Mouse (Mus musculus) brown adipose tissue, adult 24 weeks (tissue): Measurements from ENCODE around the gene Enox1. TPM values are rescaled to one million over a fixed set of nuclear protein-coding genes. Genes with fewer than 3 reads are reported as not detected.

Experiments used
- H3K27ac ChIP-seq: fragments of 200-500 bp; replicated peaks from 2 replicates; pipeline ENCODE4 v1.5.1; 2012; ENCODE audit warnings: low read depth, mild to moderate bottlenecking, low read length
- H3K4me1 ChIP-seq: fragments of 200-500 bp; 2 replicates; pipeline ENCODE4 v1.6.1; 2012; ENCODE audit warnings: low read length, mixed read lengths; ENCODE audit not compliant: control insufficient read depth, insufficient read depth, insufficient read length
- H3K4me3 ChIP-seq: fragments of 200-500 bp; 2 replicates; pipeline ENCODE4 v1.5.1; 2012; ENCODE audit warnings: low read depth, mild to moderate bottlenecking, low read length, moderate library complexity; ENCODE audit not compliant: insufficient read depth
- polyA plus RNA-seq: library from polyadenylated mRNA; stranded (reverse); fragments of >200 nt; gene quantifications from 2 replicates; pipeline ENCODE4 v1.2.4, GENCODE M21; 2012; ENCODE audit not compliant: missing spikeins, insufficient read depth, insufficient read length

The Enox1 gene
- polyA plus RNA-seq, 1 experiment: 0.71 TPM

DNA sequence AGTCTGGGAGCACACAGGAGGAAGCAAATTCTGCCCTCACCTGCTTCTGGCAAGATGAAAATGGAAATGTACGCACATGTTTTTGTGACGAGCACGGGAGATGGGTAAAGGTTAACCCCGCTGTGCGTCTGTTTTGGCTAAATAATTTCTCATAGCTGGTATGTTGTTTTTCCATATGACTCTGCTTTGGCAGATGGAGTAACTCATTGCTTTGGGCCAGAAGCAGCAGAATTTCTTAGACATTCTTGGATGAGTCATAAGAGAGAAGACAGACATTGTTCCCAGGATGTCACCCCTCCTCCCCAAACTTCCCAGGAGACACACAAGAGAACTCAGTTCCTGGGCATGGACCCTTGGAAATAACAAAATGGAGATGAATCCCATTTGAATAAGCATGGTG lies 91.9 kb downstream of the Enox1 start:
- Histone ChIP-seq H3K4me3 (no peak overlapping the region), H3K4me1 (peaks cover 3% of the 10 kb centered on the region; the same call in 1 of the 2 replicates), H3K27ac (0 out of 2 replicates have a peak overlapping the region, but pooled peaks have one; percentile 10)

DNA sequence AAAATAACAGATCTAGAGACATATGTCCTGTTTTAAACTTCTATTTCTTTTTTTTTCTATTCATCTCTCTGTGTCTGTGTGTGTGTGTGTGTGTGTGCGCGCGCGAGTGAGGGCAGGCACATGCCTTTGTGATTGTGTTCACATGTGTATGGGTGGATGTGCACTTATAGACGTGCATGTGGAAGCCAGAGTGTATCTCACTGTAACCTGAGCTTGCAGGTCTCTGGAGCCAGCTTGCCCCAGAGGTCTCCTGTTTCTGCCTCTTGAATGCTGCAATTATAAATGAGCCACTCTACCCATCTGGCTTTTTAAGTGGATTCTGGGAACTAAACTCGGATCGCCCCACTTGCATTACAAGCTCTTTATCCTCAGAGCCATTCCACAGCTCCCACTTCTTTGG lies 92.4 kb downstream of the Enox1 start:
- 0 out of 2 replicates have a peak overlapping the region, but pooled peaks have one; percentile 10 for H3K27ac ChIP-seq
- H3K4me1 ChIP-seq: peaks cover 3% of the 10 kb centered on the region; the same call in 1 of the 2 replicates
- no peak overlapping the region for H3K4me3 ChIP-seq

DNA sequence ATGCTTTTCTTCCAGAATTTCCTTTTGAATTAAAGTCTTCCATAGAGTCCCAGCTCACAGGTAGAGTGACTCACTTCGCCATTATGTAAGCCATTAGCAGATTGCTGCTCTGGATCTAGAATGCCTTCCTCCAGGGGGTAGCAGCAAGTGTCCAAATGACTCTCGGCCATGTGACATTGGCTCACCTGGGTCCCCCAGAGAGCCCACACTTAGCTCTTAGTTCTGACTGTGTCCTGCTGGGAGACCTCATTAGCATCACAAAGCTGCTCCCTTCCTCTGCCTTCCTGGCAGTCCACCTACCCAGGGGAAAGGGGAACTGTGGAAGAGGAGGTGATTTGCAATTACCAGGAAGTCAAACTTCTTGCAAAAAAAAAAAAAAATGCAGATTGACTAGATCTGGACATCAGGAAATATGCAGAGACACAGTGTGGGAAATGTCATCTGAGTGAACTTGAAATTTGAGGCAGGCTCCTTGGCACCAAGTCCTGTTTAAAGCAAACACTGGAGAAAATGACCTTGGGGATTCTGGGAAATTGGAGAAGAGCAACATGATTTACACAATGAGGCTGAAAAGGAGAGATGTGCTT lies 94.2 kb downstream of the Enox1 start:
- Histone ChIP-seq H3K27ac (0 out of 2 replicates have a peak overlapping the region, but pooled peaks have one; percentile 11), H3K4me3 (no peak overlapping the region), H3K4me1 (peaks cover 3% of the 10 kb centered on the region; the same call in 1 of the 2 replicates)

DNA sequence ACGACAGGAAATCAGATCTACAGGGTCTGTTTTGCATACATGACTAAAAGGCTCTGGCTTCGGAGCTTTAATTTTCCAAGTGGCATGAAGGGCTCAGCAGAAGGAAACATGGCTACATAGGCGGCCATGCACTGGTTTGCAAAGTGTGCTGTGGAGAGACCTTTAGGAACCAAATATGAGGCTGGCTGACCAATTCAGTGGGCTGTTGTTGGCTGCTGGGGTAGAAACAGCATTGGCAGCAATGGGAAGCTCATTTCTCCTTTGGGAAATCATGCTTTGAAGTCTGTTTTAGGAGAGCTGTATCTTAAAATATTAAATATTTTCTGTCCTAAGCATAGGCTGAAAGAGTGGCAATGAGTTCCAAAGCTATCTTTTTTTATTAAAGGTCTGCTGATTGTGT lies 98.6 kb downstream of the Enox1 start:
- H3K4me1 ChIP-seq: peaks cover 9% of the 10 kb centered on the region
- no peak overlapping the region for H3K4me3 ChIP-seq
- no peak overlapping the region for H3K27ac ChIP-seq

DNA sequence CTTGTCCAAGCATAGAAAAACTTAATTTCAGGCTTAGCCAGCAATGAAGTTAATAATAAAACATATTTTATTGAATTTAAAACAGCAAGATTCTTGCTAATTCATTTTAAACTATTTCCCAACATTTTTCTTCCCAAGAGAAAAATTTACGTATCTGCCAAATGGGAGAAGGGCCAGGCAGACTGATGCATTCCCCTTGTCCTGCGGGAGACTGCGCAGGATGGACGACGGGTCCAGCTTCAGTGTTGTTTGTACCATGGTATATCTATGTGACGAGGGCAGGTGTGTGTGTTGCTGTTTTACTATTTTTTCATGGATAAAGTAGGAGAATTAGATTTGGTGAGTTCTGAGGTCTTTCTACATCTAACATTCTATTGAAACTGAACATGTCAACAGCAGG lies 99.1 kb downstream of the Enox1 start:
- H3K4me3 ChIP-seq: no peak overlapping the region
- peaks cover 7% of the 10 kb centered on the region for H3K4me1 ChIP-seq
- no peak overlapping the region; the same call in 1 of the 2 replicates for H3K27ac ChIP-seq

DNA sequence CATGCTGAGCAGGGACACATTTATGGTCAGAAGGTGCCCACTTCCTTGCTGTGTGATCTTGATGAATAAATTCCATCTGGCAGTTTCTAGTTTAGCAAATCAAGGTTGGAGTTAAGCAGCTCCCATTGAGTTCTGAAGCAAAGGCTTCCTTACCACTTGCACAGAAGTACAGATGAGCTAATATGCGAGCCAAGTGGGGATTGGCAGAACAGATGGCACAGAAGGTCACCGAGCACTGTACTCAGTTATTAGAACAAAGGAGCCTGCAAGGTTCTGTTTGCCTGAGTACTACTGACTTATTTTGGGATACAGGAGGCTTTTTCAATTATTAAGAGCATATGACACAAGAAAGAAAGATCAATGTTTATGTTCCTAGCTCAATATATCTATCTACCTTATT lies 100.4 kb downstream of the Enox1 start:
- Histone ChIP-seq H3K4me1 (peaks cover 6% of the 10 kb centered on the region), H3K4me3 (no peak overlapping the region), H3K27ac (no peak overlapping the region)

DNA sequence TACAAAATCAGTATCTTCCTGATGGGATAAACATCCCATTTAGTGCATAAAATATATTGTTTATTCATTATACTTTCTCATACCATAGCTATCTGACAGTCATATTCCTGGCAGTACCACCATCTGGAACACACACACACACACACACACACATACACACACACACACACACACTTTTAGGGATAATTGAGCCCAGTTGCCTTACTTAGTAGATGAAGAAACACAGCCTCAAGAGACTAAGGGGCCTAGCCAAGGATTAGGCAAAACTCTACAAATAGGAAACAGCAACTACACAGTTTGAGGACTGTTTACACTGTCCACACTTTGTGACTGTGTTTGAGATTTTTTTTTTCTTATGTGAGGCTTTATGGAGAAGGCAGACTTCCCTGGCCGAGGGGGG lies 100.9 kb downstream of the Enox1 start:
- no peak overlapping the region for H3K4me3 ChIP-seq
- H3K4me1 ChIP-seq: peaks cover 6% of the 10 kb centered on the region
- H3K27ac ChIP-seq: peak overlapping the region; percentile 69

DNA sequence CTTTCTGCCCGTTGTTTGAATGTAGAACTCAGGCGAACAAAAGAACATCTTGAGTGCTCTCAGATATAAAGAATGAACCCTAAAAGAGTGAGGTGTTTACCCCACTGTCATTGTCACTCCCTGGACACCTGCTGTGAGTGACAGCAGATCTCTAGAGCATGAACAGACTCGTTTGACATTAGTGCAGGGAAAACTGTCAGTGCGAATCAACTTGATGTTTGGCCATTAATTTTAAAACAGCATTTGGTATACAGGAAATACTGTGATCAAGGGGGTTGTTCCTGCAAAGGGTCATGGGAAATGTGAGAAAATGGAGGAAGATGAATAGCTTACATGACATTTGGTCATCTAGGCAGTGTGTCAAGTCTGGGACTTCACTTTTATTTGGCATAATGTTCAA lies 101.6 kb downstream of the Enox1 start:
- no peak overlapping the region for H3K4me3 ChIP-seq
- peak overlapping the region; percentile 69; the same call in 1 of the 2 replicates for H3K27ac ChIP-seq

DNA sequence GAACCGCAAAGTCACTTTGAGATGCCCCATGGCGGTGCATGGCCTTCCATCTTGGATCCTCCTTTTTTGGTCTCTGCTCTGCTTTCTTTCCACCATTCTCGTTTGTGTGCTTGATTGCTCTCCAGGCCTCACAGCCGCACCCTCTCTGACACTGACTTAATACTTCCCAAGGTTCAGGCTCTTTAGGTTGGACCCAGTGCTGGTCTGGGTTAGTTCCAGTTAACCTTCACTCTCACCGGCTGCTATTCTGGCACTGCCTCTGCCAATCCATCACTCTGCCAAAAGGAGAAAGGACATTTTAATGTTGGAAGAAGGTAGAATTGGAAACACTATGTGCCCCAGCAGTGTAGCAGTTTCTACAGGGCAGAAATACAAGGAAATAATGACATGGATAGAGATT lies 103.1 kb downstream of the Enox1 start:
- Histone ChIP-seq H3K27ac (peak overlapping the region; percentile 78), H3K4me3 (no peak overlapping the region), H3K4me1 (peaks cover 6% of the 10 kb centered on the region)

More for the DNA sequence above, 101.6 kb downstream of the Enox1 start:
- peaks cover 6% of the 10 kb centered on the region for H3K4me1 ChIP-seq

DNA sequence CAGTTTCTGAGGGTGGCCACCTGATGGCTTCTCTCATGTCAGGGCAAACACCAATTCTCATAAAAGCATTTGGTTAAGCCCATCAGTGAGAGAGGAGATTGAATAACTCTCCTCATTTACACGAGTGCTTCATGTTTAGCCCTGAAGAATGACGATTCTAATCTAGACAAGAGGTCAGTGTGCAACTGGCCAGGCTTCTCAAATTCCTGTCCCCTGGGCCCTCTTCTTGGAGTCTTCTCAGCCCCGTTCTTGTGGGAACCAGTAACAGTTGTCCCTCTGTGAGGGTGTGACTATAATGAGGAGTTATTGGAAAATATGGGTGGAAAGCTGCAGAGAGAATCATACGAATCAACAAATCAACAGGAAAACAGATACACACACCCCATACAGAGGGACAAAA lies 103.5 kb downstream of the Enox1 start:
- peak overlapping the region; percentile 78 for H3K27ac ChIP-seq
- peaks cover 6% of the 10 kb centered on the region for H3K4me1 ChIP-seq
- no peak overlapping the region for H3K4me3 ChIP-seq

DNA sequence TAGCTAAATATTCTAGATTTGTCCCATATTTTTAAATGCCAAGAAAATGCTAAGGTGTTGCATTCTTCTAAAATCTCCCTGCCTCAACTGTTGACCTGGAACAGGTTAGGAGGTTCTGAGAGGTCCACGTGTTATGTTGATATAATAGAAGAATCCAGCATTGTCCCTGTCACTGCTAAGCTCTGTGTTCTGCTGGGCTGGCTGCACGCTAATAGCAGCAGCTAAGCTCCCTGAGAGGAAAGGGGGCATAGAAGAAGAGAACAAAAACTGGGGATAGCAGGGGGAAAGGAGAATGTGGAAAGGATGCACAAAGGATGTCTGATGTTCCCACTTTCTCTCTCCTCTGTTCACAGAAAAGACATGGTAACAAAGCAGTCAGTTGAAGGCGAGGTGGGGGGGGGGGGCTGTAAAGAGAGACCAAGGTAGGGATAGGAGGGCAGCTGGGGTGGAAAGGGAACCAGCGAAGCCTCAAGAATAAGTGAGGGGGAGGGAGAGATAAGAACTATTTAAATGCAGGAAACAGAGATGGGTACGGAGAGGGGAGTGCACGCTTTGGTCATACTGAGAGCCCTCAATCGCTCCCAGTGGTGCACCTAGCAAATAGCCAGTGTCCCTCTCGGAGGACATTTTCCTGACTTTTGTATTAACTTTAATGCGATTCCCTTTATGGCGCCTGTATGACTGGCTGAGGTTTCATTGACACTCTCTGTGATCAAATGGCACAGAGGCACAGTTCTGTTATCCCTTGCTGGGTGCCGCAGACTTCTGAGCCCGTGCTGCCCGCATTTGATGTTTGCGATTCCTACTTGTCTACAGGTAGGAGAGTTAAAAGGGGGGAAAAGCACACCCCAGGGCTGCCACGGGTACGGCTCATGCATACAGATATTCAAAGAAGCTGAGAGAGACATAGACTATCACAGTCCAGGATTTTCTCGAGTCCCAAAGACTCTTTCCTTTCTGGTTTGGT lies 110.5 kb downstream of the Enox1 start:
- no peak overlapping the region for H3K27ac ChIP-seq
- H3K4me3 ChIP-seq: no peak overlapping the region
- no peaks in the 10 kb centered on the region for H3K4me1 ChIP-seq

DNA sequence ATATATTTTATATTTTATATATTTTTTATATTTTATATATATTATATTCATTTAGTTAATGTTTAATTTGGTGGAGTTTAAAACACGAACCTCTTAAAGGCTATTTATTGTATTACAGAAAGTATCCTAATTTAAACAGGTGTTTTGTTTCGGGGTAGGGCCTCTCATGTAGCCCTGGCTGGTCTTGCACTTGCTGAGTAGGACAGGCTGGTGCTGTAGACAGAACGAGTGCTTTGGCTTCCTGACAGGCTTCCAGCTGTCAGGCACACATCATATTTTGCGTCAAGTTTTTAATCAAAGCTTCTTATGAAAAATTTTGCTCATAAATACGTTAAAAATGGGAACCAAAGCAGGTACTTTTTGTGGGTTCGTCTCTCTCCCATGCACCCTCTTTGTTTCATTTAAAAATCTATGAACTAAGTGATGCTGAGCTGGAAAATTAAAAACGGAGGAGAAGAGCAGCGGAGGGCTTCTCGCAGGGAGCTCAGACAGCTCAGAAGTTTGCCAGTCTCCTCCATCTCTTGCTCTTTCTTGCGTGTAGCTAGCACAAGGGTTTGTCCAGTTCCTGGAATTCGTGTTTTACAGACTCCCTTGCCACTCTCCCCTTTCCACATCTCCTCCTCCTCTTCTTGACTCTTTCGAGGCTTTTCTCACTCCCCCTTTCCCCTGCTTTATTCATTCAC lies 115.8 kb downstream of the Enox1 start:
- no peak overlapping the region for H3K27ac ChIP-seq
- H3K4me3 ChIP-seq: no peak overlapping the region

DNA sequence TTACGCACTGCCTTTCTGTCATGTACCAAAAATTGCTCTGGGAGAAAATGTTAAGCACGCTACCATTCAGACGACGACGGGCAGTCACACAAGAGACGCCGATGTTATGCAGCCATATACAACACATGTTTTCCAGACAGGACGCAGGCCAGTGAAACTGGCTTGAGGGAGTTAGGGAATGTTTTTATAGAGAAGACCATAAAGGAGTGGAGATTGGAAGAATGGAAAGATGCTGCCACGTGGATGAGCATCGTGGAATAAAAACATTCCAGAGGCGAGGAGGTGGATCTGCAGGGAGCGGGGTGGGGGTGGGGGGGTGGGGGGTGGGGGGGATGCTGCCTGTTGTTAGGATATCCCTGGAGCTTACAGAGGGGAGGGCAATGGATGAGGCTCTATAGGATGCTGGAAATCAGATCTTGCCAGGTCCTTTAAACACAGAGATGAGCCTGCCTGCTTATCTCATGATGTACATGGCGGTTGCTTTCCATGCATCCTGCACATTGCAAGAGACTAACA lies 116.4 kb downstream of the Enox1 start:
- Histone ChIP-seq H3K4me3 (no peak overlapping the region), H3K27ac (no peak overlapping the region), H3K4me1 (no peaks in the 10 kb centered on the region)

More for the DNA sequence above, 115.8 kb downstream of the Enox1 start:
- H3K4me1 ChIP-seq: no peaks in the 10 kb centered on the region

DNA sequence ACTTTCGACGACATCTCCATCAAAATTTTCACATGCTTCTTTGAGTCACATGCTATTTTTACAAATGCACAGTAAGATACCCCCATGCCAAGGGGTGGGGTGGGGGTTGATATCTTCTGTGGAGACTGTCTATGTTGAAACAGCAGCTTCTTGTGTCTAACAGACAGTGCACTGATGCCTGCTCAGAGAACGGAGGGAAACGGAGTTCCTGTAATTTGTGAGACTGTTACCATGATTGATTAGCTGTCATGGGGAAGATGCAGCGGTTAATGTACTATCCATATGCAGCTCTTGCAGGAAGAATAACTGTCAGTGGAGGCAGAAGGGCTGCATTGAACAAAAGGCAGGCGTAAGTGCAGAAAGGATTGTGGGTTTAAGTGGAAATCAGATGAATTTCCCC lies 117.2 kb downstream of the Enox1 start:
- Histone ChIP-seq H3K4me3 (no peak overlapping the region), H3K27ac (no peak overlapping the region)

DNA sequence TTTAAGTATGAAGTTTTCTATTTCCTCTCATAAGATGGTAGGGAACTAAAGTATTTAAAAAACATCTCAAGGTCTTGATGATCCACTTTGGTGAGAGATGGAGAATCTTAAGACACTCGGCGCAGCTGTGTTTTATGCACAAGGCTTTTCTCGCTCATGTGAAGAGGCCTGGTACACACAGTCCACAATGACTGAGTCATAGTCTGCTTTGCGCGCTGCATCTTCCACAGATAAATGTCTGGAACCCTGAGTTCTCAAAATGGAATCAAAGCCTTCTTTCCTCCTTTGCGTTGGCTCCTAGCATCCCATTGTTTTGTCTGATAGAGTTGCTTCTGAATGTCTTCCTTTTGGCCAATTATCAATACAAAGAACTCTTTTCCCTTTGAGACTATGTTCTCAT lies 119.0 kb downstream of the Enox1 start:
- no peak overlapping the region for H3K4me3 ChIP-seq
- no peak overlapping the region for H3K27ac ChIP-seq
- H3K4me1 ChIP-seq: no peaks in the 10 kb centered on the region

More for the DNA sequence above, 117.2 kb downstream of the Enox1 start:
- H3K4me1 ChIP-seq: no peaks in the 10 kb centered on the region
